Mouse (Mus musculus): ENCODE data around the gene Cutc.

Gene Cutc

GRCm38 (mm10) chr19:43797216-43797615, 44.4 kb downstream of the Cutc start:
- DNase-seq (ENCODE audit: low read depth, low spot score), result no peak
- no peaks in the 10 kb centered on the region for H3K36me3 ChIP-seq (ENCODE audit: control insufficient read depth, insufficient read depth, low read length, poor library complexity, severe bottlenecking)
- H3K27me3 ChIP-seq (ENCODE audit: control insufficient read depth, insufficient read depth, low read length, poor library complexity, severe bottlenecking), result no peaks in the 10 kb centered on the region

- Histone ChIP-seq H3K27me3 (ENCODE audit: control insufficient read depth, insufficient read depth, low read length, poor library complexity, severe bottlenecking) (no peaks in the 10 kb centered on the region), H3K36me3 (ENCODE audit: control insufficient read depth, insufficient read depth, low read length, poor library complexity, severe bottlenecking) (no peaks in the 10 kb centered on the region)
- peak; percentile 5 for DNase-seq (ENCODE audit: low read depth, low spot score)
Measured at GRCm38 (mm10) chr19:43801427-43802051, 48.7 kb downstream of the Cutc start.

- no peaks in the 10 kb centered on the region for H3K27me3 ChIP-seq (ENCODE audit: control insufficient read depth, insufficient read depth, low read length, poor library complexity, severe bottlenecking)
- no peaks in the 10 kb centered on the region for H3K36me3 ChIP-seq (ENCODE audit: control insufficient read depth, insufficient read depth, low read length, poor library complexity, severe bottlenecking)
- DNase-seq (ENCODE audit: low read depth, low spot score), result no peak
Measured at GRCm38 (mm10) chr19:43803866-43804265, 51.1 kb downstream of the Cutc start.

GRCm38 (mm10) chr19:43809331-43809730, 56.5 kb downstream of the Cutc start:
- no peaks in the 10 kb centered on the region for H3K36me3 ChIP-seq (ENCODE audit: control insufficient read depth, insufficient read depth, low read length, poor library complexity, severe bottlenecking)
- no peak for DNase-seq (ENCODE audit: low read depth, low spot score)
- H3K27me3 ChIP-seq (ENCODE audit: control insufficient read depth, insufficient read depth, low read length, poor library complexity, severe bottlenecking), result no peaks in the 10 kb centered on the region

- no peaks in the 10 kb centered on the region for H3K27me3 ChIP-seq (ENCODE audit: control insufficient read depth, insufficient read depth, low read length, poor library complexity, severe bottlenecking)
- no peak for DNase-seq (ENCODE audit: low read depth, low spot score)
- H3K36me3 ChIP-seq (ENCODE audit: control insufficient read depth, insufficient read depth, low read length, poor library complexity, severe bottlenecking), result no peaks in the 10 kb centered on the region
Measured at GRCm38 (mm10) chr19:43811419-43811818, 58.6 kb downstream of the Cutc start.

- Histone ChIP-seq H3K27me3 (ENCODE audit: control insufficient read depth, insufficient read depth, low read length, poor library complexity, severe bottlenecking) (no peaks in the 10 kb centered on the region), H3K36me3 (ENCODE audit: control insufficient read depth, insufficient read depth, low read length, poor library complexity, severe bottlenecking) (no peaks in the 10 kb centered on the region)
- no peak for DNase-seq (ENCODE audit: low read depth, low spot score)
Measured at GRCm38 (mm10) chr19:43813315-43813714, 60.5 kb downstream of the Cutc start.

- DNase-seq (ENCODE audit: low read depth, low spot score), result no peak
- Histone ChIP-seq H3K27me3 (ENCODE audit: control insufficient read depth, insufficient read depth, low read length, poor library complexity, severe bottlenecking) (no peaks in the 10 kb centered on the region), H3K36me3 (ENCODE audit: control insufficient read depth, insufficient read depth, low read length, poor library complexity, severe bottlenecking) (no peaks in the 10 kb centered on the region)
Measured at GRCm38 (mm10) chr19:43815661-43816414, 63.0 kb downstream of the Cutc start.

Data from splenic B cell, adult 2 months (primary cell).